Mouse (Mus musculus) kidney, postnatal 0 days (tissue): ENCODE measurements around the gene Zfp275. TPM values are rescaled to one million over a fixed set of nuclear protein-coding genes. Genes with fewer than 3 reads are reported as not detected.

Experiments used
- ATAC-seq: fragments of 200-750 bp; cut with Nextera tagmentation; replicated peaks from 2 replicates; pipeline ENCODE4 v1.8.0; 2017; ENCODE audit warnings: low read depth, moderate number of reproducible peaks, moderate TSS enrichment, moderate library complexity; ENCODE audit not compliant: low FRiP score
- DNase-seq: peaks from one replicate; pipeline ENCODE4 v3.0.0-alpha.2; 2016; ENCODE audit warnings: low spot score
- H3K27ac ChIP-seq: fragments of 300-500 bp; sonication (generic); 2 replicates; pipeline ENCODE4 v1.5.1; 2014; ENCODE audit warnings: mild to moderate bottlenecking
- H3K27me3 ChIP-seq: fragments of 300-500 bp; sonication (generic); 2 replicates; pipeline ENCODE4 v1.6.1; 2014; ENCODE audit warnings: low read length, mixed read lengths; ENCODE audit not compliant: insufficient read depth
- H3K36me3 ChIP-seq: fragments of 300-500 bp; sonication (generic); 2 replicates; pipeline ENCODE4 v1.6.1; 2014; ENCODE audit warnings: low read length, mixed read lengths; ENCODE audit not compliant: insufficient read depth
- H3K4me1 ChIP-seq: fragments of 300-500 bp; sonication (generic); replicated peaks from 2 replicates; pipeline ENCODE4 v1.6.1; 2014; ENCODE audit warnings: antibody characterized with exemption, low read length, mixed read lengths; ENCODE audit not compliant: insufficient read depth
- H3K4me2 ChIP-seq: fragments of 300-500 bp; sonication (generic); 2 replicates; pipeline ENCODE4 v1.6.1; 2014; ENCODE audit warnings: mild to moderate bottlenecking, low read length, moderate library complexity, mixed read lengths
- H3K4me3 ChIP-seq: fragments of 300-500 bp; sonication (generic); replicated peaks from 2 replicates; pipeline ENCODE4 v1.5.1; 2014; ENCODE audit warnings: low read depth, low read length
- H3K9ac ChIP-seq: fragments of 300-500 bp; sonication (generic); 2 replicates; pipeline ENCODE4 v1.6.1; 2014; ENCODE audit warnings: low read depth, low read length
- H3K9me3 ChIP-seq: fragments of 300-500 bp; sonication (generic); replicated peaks from 2 replicates; pipeline ENCODE4 v1.6.1; 2016; ENCODE audit warnings: low read length, inconsistent platforms, mixed read lengths
- CTCF ChIP-seq: IDR thresholded peaks from 2 replicates; pipeline ENCODE4 v1.5.1; 2016; ENCODE audit warnings: antibody characterized with exemption, low read depth, mild to moderate bottlenecking, moderate library complexity
- WGBS: fragments of 180-500 bp; shearing (Covaris S2); extraction: QIAGEN DNeasy Blood & Tissue Kit; methylation state at CpG from one replicate; pipeline ENCODE4 v1.1.7; 2014; 5-methylcytosine and 5-hydroxymethylcytosine counted together
- polyA plus RNA-seq: library from polyadenylated mRNA; unstranded; fragments of >200 nt; fragmentation: Nextera tagmentation; extraction: Ambion mirVana; gene quantifications from 2 replicates; pipeline ENCODE4 v1.2.1, GENCODE M21; 2015

Gene Zfp275
- polyA plus RNA-seq, 1 experiment from 2014 or later = 5.4 TPM

GRCm38 (mm10) chrX:73400951-73401350 lies 58.5 kb downstream of the Zfp275 start:
- no peaks in the 10 kb centered on the region for H3K36me3 ChIP-seq
- 88% methylated on average over 20 of the region's 20 CpGs for WGBS
- no peak for DNase-seq

GRCm38 (mm10) chrX:73401616-73402015 lies 59.2 kb downstream of the Zfp275 start:
- Histone ChIP-seq H3K27me3 (no peaks in the 10 kb centered on the region), H3K4me3 (no peak overlapping the region), H3K9ac (no peak overlapping the region), H3K27ac (no peak overlapping the region), H3K4me1 (no peaks in the 10 kb centered on the region), H3K36me3 (no peaks in the 10 kb centered on the region), H3K4me2 (no peak overlapping the region), H3K9me3 (no peaks in the 10 kb centered on the region)
- ATAC-seq = no peak
- WGBS = 92% methylated on average over 12 of the region's 12 CpGs
- no peak for TF ChIP-seq CTCF
- DNase-seq = no peak

More at GRCm38 (mm10) chrX:73400951-73401350, 58.5 kb downstream of the Zfp275 start:
- Histone ChIP-seq H3K4me1 (no peaks in the 10 kb centered on the region), H3K27me3 (no peaks in the 10 kb centered on the region), H3K9ac (no peak overlapping the region), H3K4me3 (no peak overlapping the region), H3K4me2 (no peak overlapping the region), H3K27ac (no peak overlapping the region), H3K9me3 (no peaks in the 10 kb centered on the region)
- no peak for TF ChIP-seq CTCF
- no peak for ATAC-seq

Other genes with a start within 250 kb of the Zfp275 start
- 1.7 and 7.6 TPM in 2 replicates for gene Xlr3a, start 245.5 kb upstream of the Zfp275 start, polyA plus RNA-seq
- 0.07 TPM in 1 of 2 replicates, not detected in the other for gene Gm14685, start 225.6 kb upstream of the Zfp275 start, polyA plus RNA-seq
- 0.13 and 0.21 TPM in 2 replicates for gene Xlr5b, start 193.8 kb upstream of the Zfp275 start, polyA plus RNA-seq
- gene DXBay18, start 193.2 kb upstream of the Zfp275 start, polyA plus RNA-seq = not detected in 2 replicates
- gene Spin2d, start 165.6 kb upstream of the Zfp275 start, polyA plus RNA-seq = not detected in 2 replicates
- gene Xlr3b, start 150.4 kb upstream of the Zfp275 start, polyA plus RNA-seq = 1.2 and 26.3 TPM in 2 replicates
- gene Xlr4b, start 128.3 kb upstream of the Zfp275 start, polyA plus RNA-seq = 2.8 TPM in 1 of 2 replicates, not detected in the other
- gene F8a, start 114.3 kb upstream of the Zfp275 start, polyA plus RNA-seq = 15.1 and 16.6 TPM in 2 replicates
- 0.14 TPM in 1 of 2 replicates, not detected in the other for gene Xlr4c, start 99.5 kb upstream of the Zfp275 start, polyA plus RNA-seq
- 0.09 TPM in 1 of 2 replicates, not detected in the other for gene Xlr3c, start 77.2 kb upstream of the Zfp275 start, polyA plus RNA-seq
- 0.16 TPM in 1 of 2 replicates, not detected in the other for gene Xlr5a, start 49.6 kb upstream of the Zfp275 start, polyA plus RNA-seq
- gene Xlr5c, start 49.6 kb upstream of the Zfp275 start, polyA plus RNA-seq = 0.20 TPM in 1 of 2 replicates, not detected in the other
- gene Gm45015, start 5.8 kb upstream of the Zfp275 start, polyA plus RNA-seq = not detected in 2 replicates
- not detected in 2 replicates for gene Gm18336, start 56.1 kb downstream of the Zfp275 start, polyA plus RNA-seq
- gene Zfp92, start 68.5 kb downstream of the Zfp275 start, polyA plus RNA-seq = 0.04 and 0.05 TPM in 2 replicates
- 0.12 and 0.18 TPM in 2 replicates for gene Trex2, start 92.7 kb downstream of the Zfp275 start, polyA plus RNA-seq
- gene Haus7, start 116.4 kb downstream of the Zfp275 start, polyA plus RNA-seq = 40.3 and 49.3 TPM in 2 replicates
- 90.4 and 93.4 TPM in 2 replicates for gene Bgn, start 141.0 kb downstream of the Zfp275 start, polyA plus RNA-seq
- 0.11 and 0.22 TPM in 2 replicates for gene Atp2b3, start 160.5 kb downstream of the Zfp275 start, polyA plus RNA-seq